Mouse (Mus musculus) liver, adult 10 weeks (tissue): ENCODE data around the gene Smyd3. TPM values are rescaled to one million over a fixed set of nuclear protein-coding genes. Genes with fewer than 3 reads are reported as not detected.

ENCODE experiments used
- polyA plus RNA-seq: library from polyadenylated mRNA; stranded (reverse); fragments of 350-450 nt; fragmentation: Illumina TruSeq; extraction: RNeasy Lipid Tissue Mini Kit (QIAGEN cat#74804); gene quantifications from one replicate; pipeline ENCODE4 v1.2.3, GENCODE M21; 2014; ENCODE audit warnings: low read depth, low replicate concordance

The Smyd3 gene
- 0.53 TPM for polyA plus RNA-seq

GRCm38 (mm10) chr1:179517713-179518465 is at the start of gene Smyd3:
Gene Smyd3, minus strand, starts transcription at chr1:179518041.

GRCm38 (mm10) chr1:179545768-179546550 is 28.1 kb upstream of the Smyd3 start, which contains the start of the genes Tfb2m and Cnst:
Gene Tfb2m, minus strand, starts transcription at chr1:179546267.
Gene Cnst, plus strand, starts transcription at chr1:179546370.

Other genes with a start within 250 kb of the Smyd3 start
- gene Tfb2m, start 28.2 kb upstream of the Smyd3 start, polyA plus RNA-seq = 71.2 TPM
- gene Cnst, start 28.3 kb upstream of the Smyd3 start, polyA plus RNA-seq = 10.6 TPM
- gene Sccpdh, start 150.2 kb upstream of the Smyd3 start, polyA plus RNA-seq = 9.2 TPM
- gene Kif28, start 227.2 kb upstream of the Smyd3 start, polyA plus RNA-seq = not detected